Mouse (Mus musculus): ENCODE results near the gene Pitpnm3. TPM values are rescaled to one million over a fixed set of nuclear protein-coding genes. Genes with fewer than 3 reads are reported as not detected.

Pitpnm3 gene
- polyA plus RNA-seq, 1 experiment from 2014 or later, result 0.07 TPM

- Histone ChIP-seq H3K27me3 (ENCODE audit: control insufficient read depth, insufficient read depth, low read length) (no peaks in the 10 kb centered on the region), H3K36me3 (ENCODE audit: control insufficient read depth, insufficient read depth, low read length) (no peaks in the 10 kb centered on the region), H3K9me3 (replicated peaks; ENCODE audit: control insufficient read depth, low read length) (no peaks in the 10 kb centered on the region), H3K4me1 (ENCODE audit: control insufficient read depth, insufficient read depth, low read length) (0 out of 2 replicates have a peak, but pooled peaks cover 2% of the 10 kb centered on the region), H3K9ac (ENCODE audit: low read depth, low read length) (no peak overlapping the region), H3K27ac (ENCODE audit: low read depth, low read length) (no peak overlapping the region), H3K4me2 (no peak overlapping the region), H3K4me3 (ENCODE audit: low read depth, low read length) (no peak overlapping the region)
- no peak for ATAC-seq (replicated peaks; ENCODE audit: insufficient number of reproducible peaks, low FRiP score, low TSS enrichment)
- WGBS (ENCODE audit: insufficient replicate concordance), result 95% methylated on average over 6 of the region's 6 CpGs
Observed at GRCm38 (mm10) chr11:72005547-72005946, 130.0 kb downstream of the Pitpnm3 start.

DNA sequence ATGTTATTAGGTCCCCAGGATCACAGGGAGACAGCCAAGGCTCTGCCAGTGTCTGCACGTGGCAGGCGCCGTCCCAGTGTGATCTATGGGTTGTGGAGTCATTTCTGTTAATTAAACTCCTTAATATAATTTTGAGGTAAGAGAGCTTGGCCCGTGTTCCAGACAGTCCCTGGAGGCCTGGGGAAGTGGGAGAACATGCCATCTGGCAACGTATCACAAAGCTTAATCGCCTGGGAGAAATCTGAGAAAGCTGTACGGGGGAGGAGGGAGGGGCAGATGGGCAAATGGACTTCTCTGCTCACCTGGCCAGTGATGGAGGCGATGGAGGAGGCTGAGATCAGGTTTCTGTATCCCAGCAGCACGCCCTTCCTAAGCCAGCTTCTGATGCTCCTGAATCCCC is 132.4 kb downstream of the Pitpnm3 start:
- Histone ChIP-seq H3K27me3 (ENCODE audit: control insufficient read depth, insufficient read depth, low read length) (no peaks in the 10 kb centered on the region), H3K36me3 (ENCODE audit: control insufficient read depth, insufficient read depth, low read length) (no peaks in the 10 kb centered on the region), H3K4me2 (no peak overlapping the region), H3K27ac (ENCODE audit: low read depth, low read length) (no peak overlapping the region), H3K4me3 (ENCODE audit: low read depth, low read length) (no peak overlapping the region), H3K9ac (ENCODE audit: low read depth, low read length) (no peak overlapping the region), H3K4me1 (ENCODE audit: control insufficient read depth, insufficient read depth, low read length) (0 out of 2 replicates have a peak, but pooled peaks cover 2% of the 10 kb centered on the region), H3K9me3 (replicated peaks; ENCODE audit: control insufficient read depth, low read length) (no peaks in the 10 kb centered on the region)
- ATAC-seq (replicated peaks; ENCODE audit: insufficient number of reproducible peaks, low FRiP score, low TSS enrichment), result no peak
- 67% methylated on average over 9 of the region's 9 CpGs for WGBS (ENCODE audit: insufficient replicate concordance)

- no peak for ATAC-seq (replicated peaks; ENCODE audit: insufficient number of reproducible peaks, low FRiP score, low TSS enrichment)
- Histone ChIP-seq H3K4me2 (no peak overlapping the region), H3K4me3 (ENCODE audit: low read depth, low read length) (no peak overlapping the region), H3K27ac (ENCODE audit: low read depth, low read length) (no peak overlapping the region), H3K9ac (ENCODE audit: low read depth, low read length) (no peak overlapping the region), H3K27me3 (ENCODE audit: control insufficient read depth, insufficient read depth, low read length) (no peaks in the 10 kb centered on the region), H3K4me1 (ENCODE audit: control insufficient read depth, insufficient read depth, low read length) (no peaks in the 10 kb centered on the region), H3K9me3 (replicated peaks; ENCODE audit: control insufficient read depth, low read length) (no peaks in the 10 kb centered on the region), H3K36me3 (ENCODE audit: control insufficient read depth, insufficient read depth, low read length) (no peaks in the 10 kb centered on the region)
- WGBS (ENCODE audit: insufficient replicate concordance), result 39% methylated on average over 13 of the region's 13 CpGs
Observed at GRCm38 (mm10) chr11:72002138-72002853, 133.3 kb downstream of the Pitpnm3 start.

- Histone ChIP-seq H3K4me1 (ENCODE audit: control insufficient read depth, insufficient read depth, low read length) (peaks cover 11% of the 10 kb centered on the region; the same call in 1 of the 2 replicates), H3K27ac (ENCODE audit: low read depth, low read length) (no peak overlapping the region), H3K4me3 (ENCODE audit: low read depth, low read length) (no peak overlapping the region), H3K36me3 (ENCODE audit: control insufficient read depth, insufficient read depth, low read length) (no peaks in the 10 kb centered on the region), H3K9me3 (replicated peaks; ENCODE audit: control insufficient read depth, low read length) (no peaks in the 10 kb centered on the region), H3K9ac (ENCODE audit: low read depth, low read length) (no peak overlapping the region), H3K27me3 (ENCODE audit: control insufficient read depth, insufficient read depth, low read length) (no peaks in the 10 kb centered on the region), H3K4me2 (no peak overlapping the region)
- WGBS (ENCODE audit: insufficient replicate concordance), result 79% methylated on average over 6 of the region's 6 CpGs
- no peak for ATAC-seq (replicated peaks; ENCODE audit: insufficient number of reproducible peaks, low FRiP score, low TSS enrichment)
Observed at GRCm38 (mm10) chr11:72000194-72000593, 135.4 kb downstream of the Pitpnm3 start.

Other genes with a start within 250 kb of the Pitpnm3 start
- gene Aipl1, start 98.3 kb downstream of the Pitpnm3 start, polyA plus RNA-seq (2014; fragmentation: Nextera tagmentation; extraction: Ambion mirVana), result 0.34 and 0.52 TPM in 2 replicates
- 98.2 and 99.0 TPM in 2 replicates for gene Pimreg, start 93.7 kb downstream of the Pitpnm3 start, polyA plus RNA-seq (2014; fragmentation: Nextera tagmentation; extraction: Ambion mirVana)
- not detected in 2 replicates for gene Gm43951, start 71.1 kb upstream of the Pitpnm3 start, polyA plus RNA-seq (2014; fragmentation: Nextera tagmentation; extraction: Ambion mirVana)
- 5.3 and 5.4 TPM in 2 replicates for gene 4933427D14Rik, start 71.7 kb upstream of the Pitpnm3 start, polyA plus RNA-seq (2014; fragmentation: Nextera tagmentation; extraction: Ambion mirVana)
- 150 and 155 TPM in 2 replicates for gene Txndc17, start 71.8 kb upstream of the Pitpnm3 start, polyA plus RNA-seq (2014; fragmentation: Nextera tagmentation; extraction: Ambion mirVana)
- gene Med31, start 79.8 kb upstream of the Pitpnm3 start, polyA plus RNA-seq (2014; fragmentation: Nextera tagmentation; extraction: Ambion mirVana), result 31.2 and 32.6 TPM in 2 replicates
- 0.24 and 0.58 TPM in 2 replicates for gene Slc13a5, start 131.4 kb upstream of the Pitpnm3 start, polyA plus RNA-seq (2014; fragmentation: Nextera tagmentation; extraction: Ambion mirVana)
- 2.3 and 2.4 TPM in 2 replicates for gene Xaf1, start 165.9 kb upstream of the Pitpnm3 start, polyA plus RNA-seq (2014; fragmentation: Nextera tagmentation; extraction: Ambion mirVana)
- gene Fbxo39, start 178.7 kb upstream of the Pitpnm3 start, polyA plus RNA-seq (2014; fragmentation: Nextera tagmentation; extraction: Ambion mirVana), result not detected in 2 replicates
- 0.52 and 0.99 TPM in 2 replicates for gene Tekt1, start 226.7 kb upstream of the Pitpnm3 start, polyA plus RNA-seq (2014; fragmentation: Nextera tagmentation; extraction: Ambion mirVana)